Mouse (Mus musculus) embryonic facial prominence, embryonic 14.5 days (tissue): ENCODE results near the gene Bnc2. TPM values are rescaled to one million over a fixed set of nuclear protein-coding genes. Genes with fewer than 3 reads are reported as not detected.

ENCODE experiments used
- ATAC-seq: fragments of 200-750 bp; cut with Nextera tagmentation; 2 replicates; pipeline ENCODE4 v1.8.0; 2017; ENCODE audit warnings: low read depth, moderate number of reproducible peaks, moderate TSS enrichment
- DNase-seq: peaks from one replicate; pipeline ENCODE4 v3.0.0-alpha.2; 2015; ENCODE audit warnings: low spot score
- H3K27ac ChIP-seq: fragments of 300-500 bp; sonication (generic); replicated peaks from 2 replicates; pipeline ENCODE4 v1.5.1; 2014; ENCODE audit warnings: low read depth, mild to moderate bottlenecking, low read length, moderate library complexity
- H3K27me3 ChIP-seq: fragments of 300-500 bp; sonication (generic); replicated peaks from 2 replicates; pipeline ENCODE4 v1.6.1; 2014; ENCODE audit warnings: low read length; ENCODE audit not compliant: control insufficient read depth, insufficient read depth
- H3K36me3 ChIP-seq: fragments of 300-500 bp; sonication (generic); 2 replicates; pipeline ENCODE4 v1.6.1; 2014; ENCODE audit warnings: low read length, mixed read lengths; ENCODE audit not compliant: control insufficient read depth, insufficient read depth
- H3K4me1 ChIP-seq: fragments of 300-500 bp; sonication (generic); 2 replicates; pipeline ENCODE4 v1.6.1; 2014; ENCODE audit warnings: antibody characterized with exemption, low read length; ENCODE audit not compliant: control insufficient read depth, insufficient read depth
- H3K4me2 ChIP-seq: fragments of 300-500 bp; sonication (generic); 2 replicates; pipeline ENCODE4 v1.6.1; 2014; ENCODE audit warnings: low read depth, mild to moderate bottlenecking, low read length, moderate library complexity, mixed read lengths
- H3K4me3 ChIP-seq: fragments of 300-500 bp; sonication (generic); 2 replicates; pipeline ENCODE4 v1.5.1; 2014; ENCODE audit warnings: low read depth, mild to moderate bottlenecking, low read length
- H3K9ac ChIP-seq: fragments of 300-500 bp; sonication (generic); 2 replicates; pipeline ENCODE4 v1.6.1; 2014; ENCODE audit warnings: low read depth, mild to moderate bottlenecking, low read length, moderate library complexity, mixed read lengths
- H3K9me3 ChIP-seq: fragments of 300-500 bp; sonication (generic); 2 replicates; pipeline ENCODE4 v1.6.1; 2016; ENCODE audit warnings: low read length; ENCODE audit not compliant: control insufficient read depth
- WGBS: fragments of 180-500 bp; shearing (Covaris S2); extraction: QIAGEN DNeasy Blood & Tissue Kit; methylation state at CpG from one replicate; pipeline ENCODE4 v1.1.7; 2014; 5-methylcytosine and 5-hydroxymethylcytosine counted together
- polyA plus RNA-seq: library from polyadenylated mRNA; unstranded; fragments of >200 nt; fragmentation: Nextera tagmentation; extraction: Ambion mirVana; gene quantifications from 2 replicates; pipeline ENCODE4 v1.2.1, GENCODE M21; 2014

Gene Bnc2
- polyA plus RNA-seq, 1 experiment from 2014 or later: 23.9 TPM

DNA sequence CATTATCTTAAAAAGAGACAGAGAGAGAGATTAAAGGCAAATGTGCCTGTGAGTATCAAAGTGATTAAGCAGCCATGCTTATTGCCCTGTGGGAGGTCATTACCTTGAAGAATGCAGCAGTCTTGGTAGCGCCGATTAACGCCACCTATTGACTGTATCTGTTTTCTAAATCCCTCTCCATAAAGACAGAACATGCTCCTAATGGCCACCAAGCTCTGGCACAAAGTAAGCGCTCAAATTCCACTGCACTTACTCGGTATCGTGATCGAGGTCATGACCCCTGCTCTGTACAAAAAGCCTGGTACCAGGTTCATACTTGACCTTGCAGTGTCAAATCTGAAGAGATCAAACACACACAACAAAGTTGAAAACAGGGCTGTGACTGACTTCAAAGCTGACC is 442.7 kb downstream of the Bnc2 start:
- H3K36me3 ChIP-seq: no peaks in the 10 kb centered on the region
- H3K4me3 ChIP-seq: no peak overlapping the region
- H3K4me2 ChIP-seq: no peak overlapping the region
- no peak overlapping the region for H3K27ac ChIP-seq
- H3K9me3 ChIP-seq: no peaks in the 10 kb centered on the region
- no peak overlapping the region for H3K9ac ChIP-seq
- H3K27me3 ChIP-seq: no peaks in the 10 kb centered on the region
- 60% methylated on average over 7 of the region's 7 CpGs for WGBS
- no peaks in the 10 kb centered on the region for H3K4me1 ChIP-seq
- no peak for DNase-seq
- ATAC-seq: no peak

DNA sequence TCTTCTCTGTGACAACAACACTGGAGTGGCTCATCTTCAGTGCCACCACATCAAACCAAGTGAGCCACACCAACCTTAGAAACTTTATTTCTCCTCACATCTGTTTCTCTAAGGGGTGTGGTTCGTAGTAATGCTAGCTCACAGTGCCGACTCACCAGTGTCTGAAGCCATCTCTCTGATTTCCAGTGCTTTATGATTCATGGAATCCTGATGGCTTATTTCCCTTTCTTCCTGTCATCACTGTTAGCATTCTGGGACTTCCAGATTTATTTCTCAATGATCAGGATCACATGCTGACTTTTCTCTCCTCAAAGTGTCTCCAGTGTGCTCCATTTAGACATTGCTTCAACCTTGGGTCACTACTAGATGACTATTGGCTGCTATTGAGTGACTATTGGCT is 443.8 kb downstream of the Bnc2 start:
- Histone ChIP-seq H3K27ac (no peak overlapping the region), H3K27me3 (no peaks in the 10 kb centered on the region), H3K36me3 (no peaks in the 10 kb centered on the region), H3K4me3 (no peak overlapping the region), H3K9ac (no peak overlapping the region), H3K9me3 (no peaks in the 10 kb centered on the region), H3K4me2 (no peak overlapping the region), H3K4me1 (no peaks in the 10 kb centered on the region)
- 83% methylated on average over 2 of the region's 2 CpGs for WGBS
- DNase-seq (no peak), ATAC-seq (no peak)

DNA sequence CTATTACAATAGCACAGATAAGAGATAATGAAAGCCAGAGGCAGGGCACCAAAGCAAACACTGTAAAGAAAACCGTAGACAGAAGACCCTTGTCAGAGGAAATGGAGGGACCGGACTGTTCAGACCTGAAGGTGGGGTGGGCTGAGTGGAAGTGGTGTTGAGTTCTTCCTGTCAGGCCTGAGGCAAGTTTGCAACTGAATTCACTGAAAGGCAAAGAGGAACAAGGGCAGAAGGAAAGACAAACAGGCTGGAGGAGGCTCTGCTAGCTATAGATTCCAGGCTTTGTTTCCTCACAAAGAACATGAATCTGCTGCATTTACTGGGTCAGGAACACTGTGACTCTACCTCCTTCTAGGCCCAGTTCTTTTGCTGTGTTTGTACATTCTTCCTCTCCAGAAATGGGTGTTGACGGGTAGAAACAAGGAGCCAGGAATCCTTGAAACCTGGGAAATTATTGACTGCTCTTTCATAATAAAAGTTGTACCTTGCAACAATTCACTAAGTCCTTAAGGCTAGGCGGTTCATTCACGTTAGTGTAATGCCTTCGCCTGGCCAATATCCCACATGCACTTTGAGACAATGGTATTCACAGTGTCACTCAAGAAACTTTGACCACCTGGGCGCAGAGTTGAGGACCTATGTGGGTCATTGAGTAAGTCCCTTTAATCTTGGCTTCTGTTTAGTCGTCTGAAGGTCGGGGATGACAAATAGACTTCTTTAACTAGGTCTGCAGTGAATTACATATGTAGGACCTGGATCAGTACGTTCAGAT is 445.7 kb downstream of the Bnc2 start:
- WGBS: 64% methylated on average over 10 of the region's 10 CpGs
- no peak for DNase-seq
- Histone ChIP-seq H3K36me3 (no peaks in the 10 kb centered on the region), H3K9ac (no peak overlapping the region), H3K9me3 (no peaks in the 10 kb centered on the region), H3K4me1 (no peaks in the 10 kb centered on the region), H3K4me2 (no peak overlapping the region), H3K27me3 (no peaks in the 10 kb centered on the region), H3K4me3 (no peak overlapping the region), H3K27ac (no peak overlapping the region)
- ATAC-seq: no peak

DNA sequence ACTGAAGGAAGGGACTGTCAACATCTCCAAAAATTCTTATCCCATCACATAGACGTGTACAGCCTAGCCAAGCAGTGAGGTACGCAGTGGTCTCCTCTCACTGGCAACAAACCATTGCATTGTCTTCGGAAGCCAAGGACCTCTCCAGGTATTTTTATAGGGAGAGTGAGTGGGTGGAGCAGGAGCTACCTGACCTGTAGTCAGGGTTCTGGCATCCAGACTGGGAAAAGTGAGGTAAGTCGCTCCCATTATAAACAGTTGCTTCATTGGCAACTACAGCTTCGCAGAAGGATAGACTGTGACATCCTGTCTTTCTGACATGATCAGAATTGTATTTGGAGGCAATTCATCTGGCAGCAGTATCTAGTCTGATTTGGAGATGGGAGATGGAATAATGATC is 446.5 kb downstream of the Bnc2 start:
- Histone ChIP-seq H3K9me3 (no peaks in the 10 kb centered on the region), H3K27me3 (no peaks in the 10 kb centered on the region), H3K36me3 (no peaks in the 10 kb centered on the region), H3K27ac (no peak overlapping the region), H3K9ac (no peak overlapping the region), H3K4me1 (no peaks in the 10 kb centered on the region), H3K4me3 (no peak overlapping the region), H3K4me2 (no peak overlapping the region)
- ATAC-seq: no peak
- no peak for DNase-seq
- 92% methylated on average over 5 of the region's 5 CpGs for WGBS

Other genes starting within 250 kb of the Bnc2 start
- gene Cntln, start 209.0 kb upstream of the Bnc2 start, polyA plus RNA-seq: 12.1 and 12.2 TPM in 2 replicates